Mouse (Mus musculus) brain, embryonic 14.5 days (tissue): ENCODE measurements around the gene Bfsp1.

Source experiments
- CTCF ChIP-seq: fragments of 200-500 bp; IDR thresholded peaks from 2 replicates; pipeline ENCODE4 v1.5.1; 2012; ENCODE audit warnings: inconsistent platforms, mild to moderate bottlenecking, moderate library complexity, borderline replicate concordance; ENCODE audit not compliant: insufficient read depth, insufficient read length; ENCODE audit errors: extremely low read depth
- POLR2A ChIP-seq: fragments of 200-500 bp; IDR thresholded peaks from 2 replicates; pipeline ENCODE4 v1.6.1; 2012; ENCODE audit warnings: mild to moderate bottlenecking, inconsistent platforms, borderline replicate concordance; ENCODE audit not compliant: poor library complexity, insufficient read depth, insufficient read length, severe bottlenecking; ENCODE audit errors: extremely low read depth

GRCm38 (mm10) chr2:143831645-143832044 is 31.3 kb downstream of the Bfsp1 start:
- TF ChIP-seq CTCF (no peak), POLR2A (no peak)
